Mouse (Mus musculus) kidney, postnatal 10 days (tissue): Measurements from ENCODE around the gene Gm21560.
"Not testable (repeated sequence)": the region's sequence is repeated elsewhere in the genome, so short reads cannot be mapped to it uniquely, and the experiment has no call there.

ENCODE experiments used
- DNase-seq: peaks from one replicate; pipeline ENCODE4 v3.0.0; 2021; ENCODE audit warnings: mixed read lengths

The Gm21560 gene

DNA sequence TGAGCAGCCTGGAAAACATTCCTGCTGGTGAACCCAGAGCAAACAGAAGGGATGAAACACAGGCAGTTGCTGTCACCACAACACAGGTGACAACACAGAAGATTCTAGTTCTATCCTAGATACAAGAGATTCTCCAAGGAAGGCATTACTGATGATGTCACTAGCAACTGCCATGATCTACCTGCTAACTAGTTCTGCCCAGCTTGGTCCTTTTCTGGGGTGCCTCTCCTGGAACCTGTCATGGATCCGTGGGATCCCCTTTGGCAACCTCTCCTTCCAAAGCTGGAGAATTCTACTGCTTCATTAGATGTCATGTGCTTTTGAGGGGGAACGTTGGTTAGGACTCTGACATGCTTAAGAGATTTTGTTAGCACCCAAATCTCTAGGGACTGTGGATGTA lies at the start of gene Gm21560:
TSS of gene Gm21560 (minus strand) at position 101 of the 400 bp plus-strand sequence.
- not testable (repeated sequence) for DNase-seq

GRCm38 (mm10) chr14:6163538-6163937 lies 55.6 kb downstream of the Gm21560 start:
- not testable (repeated sequence) for DNase-seq

DNA sequence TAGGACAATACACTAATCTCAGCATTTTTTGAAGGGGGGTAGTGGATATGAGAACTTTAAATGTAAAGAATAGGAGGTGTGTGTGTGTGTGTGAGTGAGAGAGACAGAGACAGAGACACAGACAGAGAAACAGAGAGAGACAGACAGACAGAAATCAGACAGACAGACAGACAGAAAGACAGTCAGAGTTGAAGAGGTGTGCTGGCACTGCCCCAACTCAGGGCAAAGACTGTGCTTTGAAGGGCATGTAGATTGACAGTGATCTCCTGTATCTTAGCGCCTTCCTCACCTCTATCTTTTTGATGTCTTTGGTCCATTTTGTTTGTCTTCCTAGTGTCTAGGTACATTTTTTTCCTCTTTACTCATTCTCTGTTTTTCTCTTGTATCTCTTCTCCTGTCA lies 58.0 kb downstream of the Gm21560 start:
- DNase-seq = peak; percentile 4
